Mouse (Mus musculus): ENCODE data around the gene Tut1. TPM values are rescaled to one million over a fixed set of nuclear protein-coding genes. Genes with fewer than 3 reads are reported as not detected.
"Not testable (repeated sequence)": the region's sequence is repeated elsewhere in the genome, so short reads cannot be mapped to it uniquely, and the experiment has no call there.

Gene Tut1
- total RNA-seq, 4 experiments from 2014 or later = 21.5 to 22.2 (median 21.9) TPM

DNA sequence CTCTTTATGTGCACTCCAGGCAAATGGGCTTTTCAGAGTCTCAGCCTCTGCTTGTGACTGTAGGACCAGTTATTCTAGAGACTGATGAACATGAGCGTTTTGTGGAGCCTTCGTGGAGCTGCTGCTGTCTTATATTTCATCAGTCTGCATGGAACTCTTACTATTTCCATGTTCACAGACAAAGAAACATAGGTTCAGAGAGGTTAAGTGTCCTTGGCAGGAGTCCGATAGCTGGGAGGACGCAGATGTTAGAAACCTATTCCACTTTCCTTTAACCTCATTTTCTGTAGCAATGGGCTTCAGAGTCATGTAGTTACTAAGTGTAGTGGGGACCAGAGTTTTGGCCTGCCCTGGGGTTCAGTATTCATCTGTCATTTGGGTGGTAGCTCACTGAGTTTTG lies 45.6 kb downstream of the Tut1 start:
- no peak for DNase-seq (ENCODE audit: low spot score in 2 of 2)

GRCm38 (mm10) chr19:9006915-9007314 lies 53.3 kb downstream of the Tut1 start:
- DNase-seq (ENCODE audit: low spot score in 2 of 2) = not testable (repeated sequence)

Other genes starting within 250 kb of the Tut1 start
- gene Slc3a2, start 230.5 kb upstream of the Tut1 start, total RNA-seq (2022) = 100 to 1,000 TPM; 157 to 169 (median 162) TPM
- 10 to 100 TPM; 44.0 to 45.3 (median 44.3) TPM for gene Wdr74, start 218.0 kb upstream of the Tut1 start, total RNA-seq (2022)
- gene 1700092M07Rik, start 213.1 kb upstream of the Tut1 start, total RNA-seq (2022) = 1 to 10 TPM in 3 of 4 experiments, not detected in 1; 2.0 to 3.3 (median 2.4) TPM
- gene Stx5a, start 212.4 kb upstream of the Tut1 start, total RNA-seq (2022) = 10 to 100 TPM; 65.3 to 91.2 (median 76.1) TPM
- 100 to 1,000 TPM in 2 of 4 experiments, 10 to 100 TPM in 2; 80.5 to 120 (median 102) TPM for gene Nxf1, start 196.8 kb upstream of the Tut1 start, total RNA-seq (2022)
- 10 to 100 TPM; 61.3 to 77.8 (median 72.8) TPM for gene Tmem223, start 182.9 kb upstream of the Tut1 start, total RNA-seq (2022)
- 10 to 100 TPM; 10.1 to 17.5 (median 13.1) TPM for gene Tmem179b, start 179.4 kb upstream of the Tut1 start, total RNA-seq (2022)
- gene Taf6l, start 167.4 kb upstream of the Tut1 start, total RNA-seq (2022) = 10 to 100 TPM; 14.7 to 20.1 (median 18.2) TPM
- gene Polr2g, start 155.3 kb upstream of the Tut1 start, total RNA-seq (2022) = 100 to 1,000 TPM; 101 to 122 (median 109) TPM
- 1 to 10 TPM; 5.2 to 7.9 (median 5.4) TPM for gene Zbtb3, start 151.3 kb upstream of the Tut1 start, total RNA-seq (2022)
- 10 to 100 TPM; 36.4 to 45.1 (median 40.1) TPM for gene Ttc9c, start 134.5 kb upstream of the Tut1 start, total RNA-seq (2022)
- gene Hnrnpul2, start 133.8 kb upstream of the Tut1 start, total RNA-seq (2022) = 100 to 1,000 TPM; 113 to 126 (median 120) TPM
- not detected for gene AC129217.1, start 124.1 kb upstream of the Tut1 start, total RNA-seq (2022)
- gene Bscl2, start 116.4 kb upstream of the Tut1 start, total RNA-seq (2022) = 100 to 1,000 TPM in 3 of 4 experiments, 10 to 100 TPM in 1; 98.1 to 115 (median 106) TPM
- gene Gng3, start 114.7 kb upstream of the Tut1 start, total RNA-seq (2022) = 100 to 1,000 TPM; 125 to 148 (median 143) TPM
- under 1 TPM; 0.45 to 0.74 (median 0.55) TPM for gene Lrrn4cl, start 103.1 kb upstream of the Tut1 start, total RNA-seq (2022)
- gene Ubxn1, start 82.4 kb upstream of the Tut1 start, total RNA-seq (2022) = 100 to 1,000 TPM in 2 of 4 experiments, 10 to 100 TPM in 2; 87.8 to 123 (median 106) TPM
- 10 to 100 TPM; 23.4 to 37.2 (median 29.5) TPM for gene Uqcc3, start 72.9 kb upstream of the Tut1 start, total RNA-seq (2022)
- 10 to 100 TPM in 1 of 4 experiments, 1 to 10 TPM in 3; 4.9 to 10.4 (median 6.0) TPM for gene Lbhd1, start 70.1 kb upstream of the Tut1 start, total RNA-seq (2022)
- gene Gm49403, start 69.9 kb upstream of the Tut1 start, total RNA-seq (2022) = not detected
- gene 1810009A15Rik, start 65.0 kb upstream of the Tut1 start, total RNA-seq (2022) = 10 to 100 TPM; 22.7 to 32.0 (median 26.5) TPM
- 1 to 10 TPM in 2 of 4 experiments, not detected in 2; 1.4 to 1.8 TPM for gene Gm49416, start 64.9 kb upstream of the Tut1 start, total RNA-seq (2022)
- 10 to 100 TPM; 24.0 to 26.1 (median 24.4) TPM for gene Ints5, start 60.8 kb upstream of the Tut1 start, total RNA-seq (2022)
- gene Ganab, start 55.8 kb upstream of the Tut1 start, total RNA-seq (2022) = 100 to 1,000 TPM; 109 to 125 (median 119) TPM
- gene B3gat3, start 33.5 kb upstream of the Tut1 start, total RNA-seq (2022) = 100 to 1,000 TPM; 161 to 167 (median 162) TPM
- 1 to 10 TPM; 5.0 to 8.6 (median 6.4) TPM for gene Rom1, start 24.5 kb upstream of the Tut1 start, total RNA-seq (2022)
- 10 to 100 TPM; 14.1 to 17.4 (median 15.3) TPM for gene Eml3, start 24.3 kb upstream of the Tut1 start, total RNA-seq (2022)
- 10 to 100 TPM; 53.7 to 66.5 (median 56.2) TPM for gene Mta2, start 12.0 kb upstream of the Tut1 start, total RNA-seq (2022)
- gene Eef1g, start 13.2 kb downstream of the Tut1 start, total RNA-seq (2022) = 100 to 1,000 TPM; 223 to 248 (median 236) TPM
- 10 to 100 TPM; 27.0 to 32.2 (median 29.0) TPM for gene Ahnak, start 35.4 kb downstream of the Tut1 start, total RNA-seq (2022)
- gene Scgb1a1, start 134.1 kb downstream of the Tut1 start, total RNA-seq (2022) = not detected
- 100 to 1,000 TPM; 143 to 155 (median 148) TPM for gene Asrgl1, start 181.8 kb downstream of the Tut1 start, total RNA-seq (2022)